Mouse (Mus musculus) CD4-positive helper T cell, adult 2 months (primary cell): ENCODE data around the gene Aldh5a1.

Experiments used
- DNase-seq: peaks from one replicate; pipeline ENCODE4 v3.0.0-alpha.2; 2012; ENCODE audit warnings: low read depth, missing footprints, low spot score

Aldh5a1 gene

DNA sequence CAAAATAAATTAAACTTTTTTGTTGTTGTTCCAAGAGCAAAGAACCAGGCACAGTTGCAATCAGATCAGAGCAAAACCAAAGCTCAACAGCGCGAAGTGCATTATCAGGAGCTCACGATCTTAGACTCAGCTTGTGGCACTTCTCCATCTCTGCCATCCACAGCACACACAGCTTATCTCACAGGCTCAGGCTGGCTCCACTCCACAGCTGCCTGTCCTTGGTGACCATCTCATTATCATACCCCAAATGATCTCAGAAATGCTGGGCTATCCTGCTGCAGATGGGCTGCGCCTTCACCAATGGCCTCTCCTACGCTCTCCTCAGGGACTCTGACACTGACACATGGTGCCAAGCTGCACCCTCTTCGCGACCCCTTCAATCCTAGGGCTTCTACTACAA lies 4.3 kb downstream of the Aldh5a1 start:
- no peak for DNase-seq

- DNase-seq: no peak
Measured at GRCm38 (mm10) chr13:24930591-24930990, 6.9 kb downstream of the Aldh5a1 start.

- DNase-seq: no peak
Measured at GRCm38 (mm10) chr13:24923991-24924390, 13.5 kb downstream of the Aldh5a1 start.

- DNase-seq: peak; percentile 65
Measured at GRCm38 (mm10) chr13:24921281-24921680, 16.2 kb downstream of the Aldh5a1 start.

GRCm38 (mm10) chr13:24920333-24920977 lies 17.0 kb downstream of the Aldh5a1 start:
- DNase-seq: peak; percentile 76

DNA sequence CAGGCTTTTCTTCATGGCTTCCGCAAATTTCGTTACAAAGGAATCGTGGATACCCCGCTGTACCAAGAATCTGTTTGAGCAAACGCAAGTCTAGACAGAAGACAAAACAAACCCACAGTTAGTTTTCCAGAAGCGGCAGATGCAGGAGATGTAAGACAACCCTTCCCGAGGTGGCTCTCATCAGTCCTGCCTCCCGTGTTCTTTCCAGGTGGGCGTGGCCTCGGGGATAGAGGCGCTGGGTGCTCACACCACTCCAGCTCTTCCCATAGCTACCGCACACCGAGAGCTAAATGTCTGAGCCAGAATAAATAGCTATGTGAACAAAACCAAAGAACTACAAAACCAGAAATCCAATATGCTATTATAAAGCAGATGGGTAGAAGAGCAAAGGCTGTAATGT lies 21.6 kb downstream of the Aldh5a1 start:
- no peak for DNase-seq

DNA sequence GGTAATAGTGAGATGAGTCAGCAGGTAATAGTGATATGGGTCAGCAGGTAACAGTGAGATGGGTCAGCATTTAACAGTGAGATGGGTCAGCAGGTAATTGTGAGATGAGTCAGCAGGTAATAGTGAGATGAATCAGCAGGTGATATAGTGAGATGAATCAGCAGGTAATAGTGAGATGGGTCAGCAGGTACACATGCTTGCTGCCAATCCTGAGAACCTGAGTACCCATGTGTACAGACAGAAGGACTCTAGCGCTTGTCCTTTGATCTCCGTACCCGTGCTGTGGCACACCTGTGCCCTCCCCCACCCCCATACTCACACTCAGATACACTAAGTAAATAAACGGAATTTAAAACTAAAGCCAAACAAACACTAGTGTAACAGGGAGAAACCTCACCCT lies 22.5 kb downstream of the Aldh5a1 start:
- no peak for DNase-seq

DNA sequence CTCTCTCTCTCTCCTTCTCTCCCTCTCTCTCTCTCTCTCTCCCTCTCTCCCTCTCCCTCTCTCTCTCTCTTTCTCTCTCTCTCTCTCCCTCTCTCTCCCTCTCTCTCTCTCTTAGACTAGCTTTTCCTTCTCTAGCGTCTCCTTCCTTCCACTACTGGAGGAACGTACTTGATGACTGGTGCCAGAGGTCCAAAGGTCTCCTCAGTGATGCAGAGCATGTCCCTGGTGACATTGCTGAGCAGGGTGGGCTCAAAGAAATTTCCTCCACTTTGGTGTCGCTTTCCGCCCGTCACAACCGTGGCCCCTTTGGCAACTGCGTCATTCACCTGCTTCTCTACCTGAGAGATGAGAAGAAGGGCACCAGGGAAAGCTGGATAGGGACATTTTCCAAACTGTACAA lies 23.9 kb downstream of the Aldh5a1 start:
- DNase-seq: no peak

GRCm38 (mm10) chr13:24909112-24909511 lies 28.3 kb downstream of the Aldh5a1 start:
- no peak for DNase-seq

DNA sequence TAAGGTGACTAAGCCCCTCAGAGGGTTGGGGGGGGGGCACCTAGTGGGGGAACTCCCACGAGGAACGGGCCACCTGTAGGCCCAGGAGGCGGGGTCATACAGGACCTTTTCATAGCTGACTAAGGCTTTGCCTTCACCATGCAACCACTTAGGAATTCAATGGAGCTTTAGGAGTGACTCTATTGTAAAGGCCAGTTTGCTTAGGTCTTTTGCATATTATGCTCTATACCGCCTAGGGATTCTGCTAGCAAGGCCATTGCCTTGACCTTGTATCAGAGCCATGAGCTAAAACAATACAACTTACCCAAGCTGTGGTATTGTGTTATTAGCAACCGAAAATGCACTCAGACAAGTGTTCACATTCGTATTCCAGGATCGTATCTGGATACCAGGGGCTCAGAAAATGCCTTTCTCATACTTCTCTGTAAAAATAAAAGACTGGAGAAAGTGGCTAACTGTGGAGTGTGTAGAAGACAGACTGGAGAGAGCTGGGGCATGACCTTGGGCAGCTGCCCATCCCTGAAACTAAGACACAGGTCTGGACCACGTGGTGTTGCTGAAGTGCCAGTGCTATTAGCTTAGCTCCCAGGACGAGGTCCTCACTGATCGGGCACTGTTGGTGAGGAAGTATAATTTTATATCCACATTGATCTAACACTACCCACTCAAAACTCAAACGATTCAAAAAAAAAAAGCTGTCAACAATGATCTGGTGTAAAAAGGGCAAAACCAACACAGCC lies 30.5 kb downstream of the Aldh5a1 start:
- no peak for DNase-seq

DNA sequence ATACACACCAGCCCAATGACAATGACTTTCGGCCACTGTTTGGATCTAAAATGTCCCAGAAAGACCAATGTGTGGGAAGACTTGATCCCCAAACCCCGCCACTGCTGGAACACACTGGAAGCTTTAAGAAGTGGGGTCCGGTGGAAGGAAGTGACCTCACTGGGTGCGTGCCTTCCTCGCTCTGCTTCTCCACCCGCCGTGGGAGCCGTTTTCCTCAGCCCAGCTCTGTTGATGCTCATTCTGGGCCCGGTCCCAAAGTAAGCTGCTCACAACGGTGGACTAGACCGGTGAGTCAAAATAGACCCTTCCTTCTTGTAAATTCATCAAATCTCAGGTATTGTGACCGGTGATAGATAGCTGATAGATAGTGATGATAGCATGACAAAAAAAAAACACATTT lies 32.0 kb downstream of the Aldh5a1 start:
- no peak for DNase-seq

DNA sequence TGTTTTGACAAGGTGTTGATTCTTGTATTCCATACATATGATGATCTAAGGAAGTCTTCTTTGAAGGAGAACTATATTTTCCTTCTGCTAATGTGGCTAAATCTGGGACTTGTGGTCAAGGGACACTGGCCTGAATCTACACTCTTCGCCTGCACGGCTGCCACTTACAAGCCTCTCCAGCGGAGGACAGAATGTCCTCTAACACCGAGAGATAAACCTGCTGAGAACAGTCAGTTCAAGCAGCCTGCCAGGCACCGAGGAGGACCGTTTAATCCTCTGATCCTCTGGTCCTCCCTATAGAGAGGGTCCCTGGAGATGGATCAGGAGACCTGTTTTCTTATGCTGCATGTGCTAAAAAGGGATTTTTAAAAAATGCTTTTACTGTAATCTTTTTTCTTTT lies 34.0 kb downstream of the Aldh5a1 start:
- no peak for DNase-seq

DNA sequence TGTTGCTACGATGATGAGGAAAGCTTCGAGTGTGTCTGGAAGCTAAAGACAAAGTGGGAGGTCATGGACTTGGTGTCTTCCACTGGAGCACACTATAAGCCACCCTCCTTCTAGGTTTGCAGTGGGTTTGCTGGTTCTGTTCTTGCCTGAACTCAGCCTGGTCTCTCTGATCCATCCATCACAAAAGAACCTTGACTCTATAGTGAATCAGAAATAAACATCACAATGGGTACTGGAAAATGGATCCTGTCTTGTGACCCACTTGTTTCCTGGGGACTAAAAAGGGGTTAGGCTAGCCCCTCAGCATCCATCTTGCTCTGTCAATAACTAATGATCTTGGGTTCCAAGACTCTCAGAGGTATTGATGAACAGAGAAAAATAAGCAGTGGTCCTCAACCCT lies 35.5 kb downstream of the Aldh5a1 start:
- DNase-seq: no peak

- DNase-seq: no peak
Measured at GRCm38 (mm10) chr13:24893880-24894279, 43.6 kb downstream of the Aldh5a1 start.

DNA sequence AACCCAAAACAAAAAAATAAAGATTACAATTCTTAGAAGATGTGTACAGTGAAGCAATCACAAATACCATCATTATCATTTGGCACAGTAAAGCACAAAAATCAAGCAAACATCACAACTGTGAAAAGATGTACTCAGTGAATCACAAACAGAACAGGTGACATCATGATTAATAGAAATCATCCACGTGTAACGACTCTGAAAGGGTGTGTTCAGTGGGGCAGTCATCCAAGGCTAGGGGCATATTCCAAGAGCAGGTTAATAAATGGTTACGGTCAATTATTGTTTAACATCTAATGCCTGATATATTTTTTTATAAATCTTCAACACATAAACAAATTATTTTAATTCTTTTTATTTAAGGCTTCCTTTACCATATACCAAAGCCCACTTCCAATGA lies 44.9 kb downstream of the Aldh5a1 start:
- DNase-seq: no peak

GRCm38 (mm10) chr13:24889554-24889953 lies 47.9 kb downstream of the Aldh5a1 start:
- DNase-seq: no peak

GRCm38 (mm10) chr13:24882411-24882810 lies 55.0 kb downstream of the Aldh5a1 start:
- no peak for DNase-seq

- no peak for DNase-seq
Measured at GRCm38 (mm10) chr13:24880704-24881103, 56.8 kb downstream of the Aldh5a1 start.

DNA sequence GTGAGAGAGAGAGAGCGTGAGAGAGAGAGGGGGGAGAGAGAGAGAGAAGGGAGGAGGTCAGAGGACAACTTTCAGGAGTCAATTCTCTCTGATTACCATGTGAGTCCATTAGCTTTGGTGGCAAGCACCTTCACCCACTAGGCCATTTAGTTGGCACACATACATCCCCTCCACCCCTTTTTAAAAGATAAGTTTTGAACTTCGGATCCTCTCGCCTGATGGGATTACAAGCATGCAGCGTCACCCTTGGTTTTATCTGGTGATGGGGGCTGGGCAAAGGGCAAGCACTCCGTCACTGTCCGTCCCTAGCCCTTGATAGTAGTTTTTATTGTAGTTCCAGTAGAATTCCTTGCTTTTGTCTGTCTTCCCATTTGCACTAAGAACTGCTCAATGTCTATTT lies 57.3 kb downstream of the Aldh5a1 start:
- no peak for DNase-seq

- DNase-seq: no peak
Measured at GRCm38 (mm10) chr13:24879359-24880040, 58.0 kb downstream of the Aldh5a1 start.

- no peak for DNase-seq
Measured at GRCm38 (mm10) chr13:24868233-24868632, 69.2 kb downstream of the Aldh5a1 start.

- DNase-seq: no peak
Measured at GRCm38 (mm10) chr13:24867789-24868188, 69.7 kb downstream of the Aldh5a1 start.
